Mouse (Mus musculus) adrenal gland, adult 18-20 months (tissue): Measurements from ENCODE around the gene Zic2. TPM values are rescaled to one million over a fixed set of nuclear protein-coding genes. Genes with fewer than 3 reads are reported as not detected.

Experiments used
- DNase-seq, 2 experiments: peaks; one replicate each; pipeline ENCODE4 v3.0.0; 2021 to 2022; ENCODE audit warnings: low spot score in 2 of 2
- total RNA-seq, 2 experiments: library from RNA; stranded (reverse); gene quantifications; 1 replicate in 1 of 2; 2 replicates in 1 of 2; pipeline ENCODE4 v1.2.3; 2021

Gene Zic2
- total RNA-seq, 2 experiments from 2014 or later, result not detected

DNA sequence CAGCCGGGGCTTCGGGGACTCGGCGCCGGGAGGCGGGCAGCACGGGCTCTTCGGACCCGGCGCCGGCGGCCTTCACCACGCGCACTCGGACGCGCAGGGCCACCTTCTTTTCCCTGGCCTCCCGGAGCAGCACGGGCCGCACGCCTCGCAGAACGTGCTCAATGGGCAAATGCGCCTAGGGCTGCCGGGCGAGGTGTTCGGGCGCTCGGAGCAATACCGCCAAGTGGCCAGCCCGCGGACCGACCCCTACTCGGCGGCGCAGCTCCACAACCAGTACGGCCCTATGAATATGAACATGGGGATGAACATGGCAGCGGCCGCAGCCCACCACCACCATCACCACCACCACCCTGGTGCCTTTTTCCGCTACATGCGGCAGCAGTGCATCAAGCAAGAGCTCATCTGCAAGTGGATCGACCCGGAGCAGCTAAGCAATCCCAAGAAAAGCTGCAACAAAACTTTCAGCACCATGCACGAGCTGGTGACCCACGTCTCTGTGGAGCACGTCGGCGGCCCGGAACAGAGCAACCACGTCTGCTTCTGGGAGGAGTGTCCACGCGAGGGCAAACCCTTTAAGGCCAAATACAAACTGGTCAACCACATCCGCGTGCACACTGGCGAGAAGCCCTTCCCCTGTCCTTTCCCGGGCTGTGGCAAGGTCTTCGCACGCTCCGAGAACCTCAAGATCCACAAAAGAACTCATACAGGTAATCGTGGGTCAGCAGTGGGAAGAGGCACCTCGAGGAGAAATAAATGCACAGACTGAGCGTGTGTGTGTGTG, 996 bp downstream of the Zic2 start:
- no peak for DNase-seq

DNA sequence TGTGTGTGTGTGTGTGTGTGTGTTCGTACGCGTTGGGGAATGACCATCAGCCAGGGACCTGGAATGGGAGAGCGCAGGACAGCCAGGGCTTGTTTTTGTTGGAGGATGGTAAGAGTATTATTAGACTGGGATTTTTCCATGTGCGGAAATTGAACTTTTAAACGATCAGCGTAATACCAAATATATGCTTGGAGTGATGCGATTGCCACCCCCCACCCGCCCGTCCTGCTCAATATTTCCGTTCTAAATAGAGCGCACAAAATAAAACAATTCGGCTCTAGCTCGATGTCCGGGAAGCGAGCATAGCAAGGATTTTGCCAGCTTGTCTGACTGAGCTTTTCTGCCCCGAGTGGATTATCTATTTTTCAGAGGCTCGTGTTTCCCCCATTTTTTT, 1.6 kb downstream of the Zic2 start:
- no peak for DNase-seq

DNA sequence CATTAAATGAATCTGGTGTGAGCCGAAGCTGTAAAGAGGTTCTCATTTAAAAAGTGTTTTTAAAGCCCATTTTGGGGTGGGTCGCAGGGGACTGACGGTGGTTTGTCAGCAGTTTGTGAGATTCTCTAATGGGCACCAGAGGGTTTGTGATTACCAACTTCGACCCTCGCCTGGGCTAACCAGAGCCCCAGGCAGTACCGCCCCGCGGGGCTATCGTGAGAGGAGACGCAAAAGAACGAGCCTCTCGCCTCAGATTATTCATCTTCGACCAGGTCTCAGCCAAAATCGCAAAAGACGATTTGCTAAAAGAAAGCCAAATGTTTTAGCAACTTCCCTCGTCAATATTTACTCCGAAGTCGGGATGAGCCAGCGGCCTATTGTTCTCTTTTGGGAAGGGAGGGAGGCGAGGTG, 2.0 kb downstream of the Zic2 start:
- no peak for DNase-seq

DNA sequence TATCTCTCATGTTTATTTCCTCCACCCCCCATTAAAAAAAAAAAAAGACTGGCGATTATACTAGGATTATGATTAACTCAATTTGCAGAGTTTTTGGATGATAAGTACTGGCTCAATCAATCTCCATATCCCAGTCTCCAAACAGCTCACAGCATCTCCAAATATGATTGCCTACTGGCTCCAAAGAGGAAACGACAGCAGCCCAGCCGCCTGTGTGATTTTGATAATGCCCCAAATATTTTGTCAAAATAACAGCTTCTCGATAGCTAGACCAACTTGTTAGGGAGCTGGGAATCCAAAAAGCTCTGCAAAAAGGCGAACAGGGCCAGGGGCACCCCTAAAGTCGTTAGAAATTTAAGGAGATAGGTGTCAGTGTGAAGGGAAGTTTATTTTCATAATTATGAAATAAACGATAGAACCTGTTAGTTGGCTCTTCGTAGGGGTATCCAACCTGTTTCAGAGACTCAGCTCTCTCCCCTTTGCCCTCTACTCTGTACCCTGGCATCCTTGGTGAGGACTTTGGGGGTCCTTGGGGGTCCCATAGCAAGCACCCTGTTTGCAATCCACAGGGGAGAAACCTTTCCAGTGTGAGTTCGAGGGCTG, 2.8 kb downstream of the Zic2 start:
- no peak for DNase-seq

DNA sequence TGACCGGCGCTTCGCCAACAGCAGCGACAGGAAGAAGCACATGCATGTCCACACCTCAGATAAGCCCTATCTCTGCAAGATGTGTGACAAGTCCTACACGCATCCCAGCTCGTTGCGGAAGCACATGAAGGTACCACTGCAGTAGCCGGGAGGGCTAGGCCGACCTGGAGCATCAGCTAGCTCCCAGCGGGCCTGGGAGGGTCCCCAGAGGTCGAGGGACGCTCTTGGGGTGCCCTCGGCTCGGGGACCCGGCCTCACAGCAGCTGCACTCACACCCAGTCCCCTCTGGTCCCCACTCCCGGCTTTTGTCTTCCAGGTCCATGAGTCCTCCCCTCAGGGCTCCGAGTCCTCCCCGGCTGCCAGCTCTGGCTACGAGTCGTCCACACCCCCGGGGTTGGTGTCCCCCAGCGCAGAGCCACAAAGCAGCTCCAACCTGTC, 3.4 kb downstream of the Zic2 start:
- no peak for DNase-seq

DNA sequence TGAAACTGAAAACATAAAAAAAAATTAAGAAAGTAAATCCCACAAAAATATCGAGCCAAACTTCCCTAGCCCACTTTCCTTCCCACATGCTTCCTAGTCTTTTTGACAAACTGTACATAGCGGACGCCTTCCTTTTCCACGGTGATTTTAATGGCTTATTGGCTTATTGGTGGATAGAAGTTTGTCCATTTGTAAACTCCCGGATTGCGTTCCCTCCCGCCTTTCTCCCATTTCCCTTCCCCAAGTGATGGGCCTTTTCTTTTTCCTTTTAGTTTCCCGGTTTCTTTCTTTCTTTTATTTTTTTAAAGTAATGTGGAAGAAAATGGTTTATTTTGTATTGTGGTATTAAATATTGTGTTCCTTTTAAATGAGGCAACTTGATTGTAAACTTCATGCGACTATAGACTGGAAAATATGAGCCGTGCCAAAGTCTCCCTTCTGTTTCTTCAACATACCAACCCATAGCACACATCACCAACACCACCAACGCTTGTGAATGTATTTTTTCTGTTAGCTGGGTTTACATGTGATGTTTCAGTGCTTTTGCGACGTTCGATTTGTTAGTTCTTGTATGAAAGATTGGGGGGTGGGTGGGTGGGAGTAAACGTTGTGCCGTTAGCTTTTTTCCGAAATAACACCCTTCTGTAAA, 4.3 kb downstream of the Zic2 start:
- no peak for DNase-seq

DNA sequence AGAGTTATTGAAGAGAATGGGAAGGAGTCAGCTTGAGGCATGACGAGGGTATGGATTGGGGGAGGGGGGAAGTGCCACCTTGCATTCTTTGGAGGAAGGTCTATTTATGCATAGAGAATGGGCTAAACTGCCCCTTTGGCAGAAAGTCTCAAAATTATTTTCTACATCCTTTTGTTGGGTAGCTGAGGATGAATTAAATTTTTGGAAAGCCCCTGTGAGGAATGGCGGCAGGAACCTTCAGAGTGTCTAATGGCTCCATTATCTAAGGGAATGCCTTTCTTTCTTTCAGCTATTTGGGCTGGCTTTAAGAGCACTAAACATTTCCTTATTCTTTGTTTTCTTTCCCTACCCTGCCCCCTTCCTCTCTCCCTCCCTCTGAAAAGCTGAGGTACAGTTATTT, 5.1 kb downstream of the Zic2 start:
- DNase-seq, result no peak

DNA sequence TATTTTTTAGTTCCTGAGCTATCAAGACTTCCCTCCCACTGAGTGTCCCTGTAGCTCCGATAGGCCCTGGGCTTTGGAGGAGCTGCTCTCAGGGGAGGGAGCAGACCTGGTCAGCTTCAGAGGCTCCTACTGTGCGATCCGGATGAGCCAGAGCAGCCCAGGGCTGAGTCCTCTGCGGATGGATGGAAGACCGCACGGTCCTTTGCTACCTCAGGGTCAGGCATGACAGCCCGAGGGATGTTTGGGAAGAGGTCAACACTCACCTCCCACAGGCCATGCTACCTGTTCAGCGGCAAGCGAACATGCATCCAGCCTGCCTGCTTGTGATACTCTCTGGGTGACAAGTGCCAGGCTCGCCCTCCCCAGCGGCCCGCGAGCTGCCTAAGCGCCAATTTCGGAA, 5.9 kb downstream of the Zic2 start:
- no peak for DNase-seq

DNA sequence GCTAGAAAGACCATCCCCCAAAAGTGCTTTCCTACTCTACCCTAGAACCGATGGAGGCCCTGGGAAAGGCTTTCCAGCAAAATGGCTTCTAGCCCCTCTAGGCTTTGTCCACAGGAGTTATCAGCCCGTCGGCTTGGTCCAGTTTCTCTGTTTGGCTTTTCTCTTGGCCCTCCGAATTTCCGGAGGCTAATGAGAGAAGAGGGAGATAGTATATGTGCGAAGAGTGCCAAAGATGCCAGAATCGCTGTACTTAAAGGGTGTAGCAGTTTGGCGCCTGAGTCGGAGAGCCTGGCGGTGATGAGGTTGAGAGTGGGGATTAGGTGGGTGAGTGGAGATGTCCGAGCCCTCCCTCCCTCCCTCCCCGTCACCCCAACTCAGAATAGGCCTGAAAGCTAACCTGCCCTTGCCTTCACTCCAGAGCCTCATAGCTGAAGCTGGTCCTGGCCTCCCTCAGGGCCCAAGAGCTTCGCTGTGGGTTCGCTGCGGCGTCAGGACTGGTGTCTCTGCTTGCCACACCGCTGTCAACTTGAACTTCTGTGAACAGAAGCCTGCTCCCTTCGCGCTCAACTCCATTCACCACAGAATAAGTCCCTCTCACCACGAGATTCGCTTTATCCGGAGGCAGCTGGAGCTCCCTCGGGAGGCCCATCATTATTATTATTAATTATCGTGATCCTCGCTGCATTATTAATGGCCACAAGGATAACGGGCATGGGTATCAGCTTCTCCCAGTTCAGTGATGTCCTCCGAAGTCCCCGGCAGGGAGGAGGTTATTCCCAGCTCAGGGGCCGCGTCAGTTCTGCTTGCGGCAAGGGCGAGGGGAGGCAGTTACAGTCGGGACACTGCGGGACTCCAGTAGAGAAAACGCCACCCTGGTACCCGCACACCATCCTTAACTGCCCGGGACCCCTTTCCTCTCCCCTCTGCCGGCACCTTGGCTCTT, 7.1 kb downstream of the Zic2 start:
- DNase-seq, result no peak

DNA sequence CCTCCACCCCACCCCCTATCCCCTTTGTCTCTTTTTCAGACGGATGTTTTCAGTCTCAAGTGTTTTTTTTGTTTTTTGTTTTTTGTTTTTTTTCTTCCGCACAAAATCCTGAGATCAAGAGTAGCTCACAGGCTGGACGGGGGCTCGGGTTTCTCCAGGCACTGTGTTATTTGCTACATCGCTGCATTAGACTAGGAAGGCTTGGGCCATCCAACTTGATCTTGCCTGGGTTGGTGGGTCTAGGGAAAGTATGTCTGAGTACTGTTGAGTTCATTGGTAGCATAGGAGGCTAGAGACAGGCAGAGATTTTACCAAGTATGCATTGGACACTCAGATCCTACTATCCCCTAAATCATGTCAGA, 7.8 kb downstream of the Zic2 start:
- no peak for DNase-seq

DNA sequence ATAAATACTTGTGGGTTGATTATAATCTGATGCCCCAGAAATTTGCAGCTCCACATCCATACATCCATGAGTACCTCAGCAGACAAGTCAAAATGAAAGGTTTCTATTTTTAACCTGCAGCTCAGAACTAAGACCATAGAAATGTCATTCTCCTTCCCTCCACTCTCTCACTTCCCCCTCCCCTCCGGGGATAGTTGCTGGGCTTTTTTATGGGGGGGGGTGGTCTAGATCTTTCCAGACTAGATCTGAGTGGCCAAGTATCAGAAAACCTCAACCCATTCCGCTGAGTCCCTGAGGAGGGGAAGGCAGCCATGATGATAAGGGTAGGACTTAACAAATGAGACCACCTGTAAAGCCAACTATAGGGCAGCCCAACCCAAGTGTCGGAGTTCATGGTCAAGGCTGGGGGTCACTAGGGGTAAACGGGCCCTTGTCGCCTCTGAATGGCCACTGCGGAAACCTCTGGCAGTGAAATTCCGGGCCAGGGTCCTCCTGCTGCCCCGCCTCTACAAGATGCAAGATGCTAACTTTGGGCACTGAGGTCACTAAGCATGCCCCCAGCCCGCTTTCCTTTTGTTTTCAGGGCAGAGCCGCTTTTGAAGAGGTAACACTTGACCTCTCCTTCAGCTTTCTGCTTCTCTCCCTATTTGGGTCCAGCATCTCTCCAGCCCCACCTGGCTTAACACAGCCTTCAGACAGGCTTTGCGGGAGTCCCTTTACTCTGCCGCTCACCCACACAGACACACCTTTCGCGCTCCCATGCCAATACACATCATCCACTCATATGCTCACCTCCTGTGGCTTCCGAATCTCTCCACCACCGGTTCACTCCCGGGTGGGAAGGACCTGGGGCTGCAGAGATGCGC, 8.6 kb downstream of the Zic2 start:
- no peak for DNase-seq

DNA sequence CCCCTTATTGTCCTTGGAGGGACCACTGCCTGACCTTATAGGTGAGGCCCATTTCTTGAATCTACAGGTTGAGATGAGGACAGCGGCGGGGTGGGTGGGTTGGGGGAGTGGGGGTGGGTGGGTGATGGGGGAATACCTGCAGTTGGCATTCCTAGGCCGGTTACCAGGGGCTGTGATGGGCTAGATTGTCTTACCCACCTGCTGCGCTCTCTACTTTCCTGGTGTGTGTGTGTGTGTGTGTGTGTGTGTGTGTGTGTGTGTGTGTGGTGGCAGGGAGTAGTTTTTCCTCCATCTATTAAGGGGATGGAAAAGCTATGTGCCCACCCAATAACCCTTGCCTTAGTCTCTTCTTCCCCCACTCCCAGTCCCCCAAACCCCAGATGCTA, 9.2 kb downstream of the Zic2 start:
- no peak for DNase-seq

DNA sequence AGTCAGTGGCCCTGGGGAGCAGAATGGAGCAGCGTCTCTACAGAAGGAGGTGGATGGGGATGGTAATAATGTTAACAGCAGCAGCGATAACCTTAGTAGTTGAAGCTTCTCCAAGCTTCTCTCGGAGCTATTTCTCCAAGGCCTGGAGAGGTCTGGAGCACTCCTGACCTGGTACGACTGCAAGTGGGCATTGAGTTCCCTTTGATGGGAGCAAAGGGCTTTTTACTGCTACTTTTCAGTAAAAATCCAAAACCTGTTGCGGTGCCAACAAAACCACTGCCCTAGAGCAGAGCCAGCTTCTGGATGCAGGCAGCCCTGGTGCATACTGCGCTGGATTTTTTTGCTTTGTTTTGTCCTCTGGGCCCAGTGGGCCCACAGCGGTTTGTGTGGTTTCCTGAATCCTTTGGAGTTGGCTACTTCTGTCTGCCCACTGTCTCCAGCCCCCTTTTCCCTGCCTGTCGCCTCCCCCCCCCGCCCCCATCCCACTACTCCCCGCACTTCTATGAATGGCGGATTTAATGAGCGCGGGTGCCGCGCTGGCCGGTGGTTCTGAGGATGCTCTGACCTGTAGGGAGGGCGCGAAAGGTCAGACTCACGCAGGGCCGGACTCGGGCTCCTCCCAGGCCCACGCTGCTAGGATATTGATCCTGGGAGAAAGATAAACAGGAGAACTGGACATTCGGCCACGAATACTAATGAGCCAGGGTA, 9.8 kb downstream of the Zic2 start:
- DNase-seq, result no peak

DNA sequence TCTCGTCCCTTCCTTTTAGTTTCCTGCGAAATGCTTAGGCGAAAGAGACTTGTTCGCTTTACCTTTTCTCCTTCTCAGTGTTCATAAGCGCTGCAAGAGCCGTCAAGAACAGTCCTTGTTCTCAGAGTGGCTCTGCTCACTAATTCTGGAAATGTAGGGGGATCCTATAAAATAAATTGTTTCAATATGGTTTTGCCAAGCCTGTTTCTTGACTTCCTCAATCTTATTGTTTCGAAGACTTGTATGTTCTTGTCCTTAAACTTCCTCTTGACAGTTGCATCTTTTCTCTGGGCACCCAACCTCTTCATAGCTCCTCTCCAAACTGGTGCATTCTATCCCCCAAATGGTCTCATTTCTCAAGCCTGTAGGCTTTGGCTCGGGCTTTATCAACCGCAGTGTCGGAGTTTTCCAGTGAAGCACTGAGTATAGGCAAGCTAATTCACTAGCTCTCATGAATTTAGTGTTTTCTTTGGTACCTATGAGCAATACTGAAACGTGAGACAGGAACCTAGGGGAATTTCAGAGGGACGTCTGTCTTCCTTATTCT, 10.5 kb downstream of the Zic2 start:
- no peak for DNase-seq

DNA sequence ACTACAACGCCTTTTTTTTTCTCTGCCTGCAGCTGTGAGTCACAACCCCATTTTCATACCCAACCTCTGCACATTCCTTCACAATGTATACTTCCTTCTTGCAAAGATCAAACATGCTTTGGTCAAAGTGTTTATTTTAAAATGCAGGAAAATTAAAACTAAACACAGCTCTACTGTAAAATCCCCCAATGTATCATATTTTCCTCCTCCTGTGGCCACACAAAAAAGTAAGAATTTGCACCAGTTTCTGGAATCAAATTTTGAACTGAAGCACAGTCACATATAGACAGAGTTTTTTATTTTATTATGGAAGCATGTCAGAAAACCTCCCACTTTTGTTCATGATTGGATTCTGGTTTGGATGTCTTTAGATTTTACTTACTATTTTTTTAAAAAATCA, 11.4 kb downstream of the Zic2 start:
- no peak for DNase-seq

DNA sequence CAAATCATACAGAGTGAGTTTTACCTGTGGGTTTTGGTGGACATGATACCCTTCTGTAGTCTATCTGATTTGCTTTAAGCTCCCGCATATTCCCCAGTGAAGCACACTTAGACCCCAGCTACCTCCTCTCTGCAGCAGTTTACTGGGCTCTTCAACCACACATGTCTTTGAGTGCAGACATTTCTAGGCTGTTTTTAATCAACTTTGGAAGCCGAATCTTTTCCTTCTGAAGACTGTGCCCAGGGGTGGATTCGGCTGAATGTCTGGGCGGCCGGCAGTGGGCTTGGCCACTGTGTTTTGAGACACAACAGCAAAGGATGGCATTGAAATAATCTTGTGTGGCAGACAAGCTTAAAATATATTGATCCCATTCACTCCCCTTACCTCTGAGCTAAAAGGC, 12.1 kb downstream of the Zic2 start:
- no peak for DNase-seq

DNA sequence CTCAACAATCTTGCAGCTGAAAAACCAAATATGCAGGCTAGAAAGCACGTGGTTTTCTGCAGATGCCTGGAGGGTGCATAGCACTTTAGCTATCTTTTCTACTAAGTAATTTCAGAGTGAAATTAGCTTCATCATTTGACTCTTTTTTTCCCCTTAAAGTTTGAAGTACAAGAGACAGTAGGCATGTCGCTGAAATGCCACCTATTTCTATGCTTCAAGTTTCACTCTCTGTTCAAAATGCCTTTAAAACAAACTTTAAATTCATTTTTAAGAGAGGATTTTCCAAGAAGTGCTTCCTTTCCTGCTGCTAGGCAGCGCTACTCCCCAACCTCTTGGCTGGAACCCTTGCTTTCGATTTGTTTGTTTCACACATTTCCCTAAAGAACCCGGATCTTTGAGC, 13.8 kb downstream of the Zic2 start:
- DNase-seq, result no peak

DNA sequence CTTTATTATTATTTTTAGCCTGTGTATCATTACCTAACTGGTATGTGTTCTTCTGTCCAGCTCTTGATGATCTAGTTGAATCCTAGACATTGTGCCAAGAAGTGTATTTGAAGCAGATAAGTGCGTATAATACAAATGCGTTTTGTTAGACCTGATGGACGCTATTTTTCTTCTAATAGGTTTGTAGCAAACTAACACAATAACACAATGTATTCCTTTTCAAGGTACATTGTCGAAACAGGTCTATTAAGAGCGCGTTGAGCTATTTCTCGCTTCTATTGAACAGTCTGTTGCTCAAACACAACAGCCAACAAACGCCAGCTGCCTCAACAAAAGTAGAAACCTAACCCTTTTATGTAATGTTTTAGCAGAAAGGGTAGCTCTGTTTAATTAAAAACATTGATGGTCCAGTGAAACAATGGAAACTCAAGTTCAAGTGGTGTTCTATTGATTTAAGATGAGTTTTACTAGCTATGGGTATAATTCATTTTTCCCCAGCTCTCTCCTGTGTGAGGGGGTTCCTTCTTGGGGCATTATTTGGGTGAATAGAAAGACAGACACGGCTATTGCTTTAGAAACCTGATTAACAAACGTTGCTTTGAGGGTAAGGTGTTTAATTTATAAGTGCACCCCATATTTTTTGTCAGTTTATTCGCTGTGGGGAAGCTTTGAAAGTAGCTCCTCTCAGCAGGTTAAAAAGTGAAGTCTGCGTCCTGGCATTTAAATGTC, 14.6 kb downstream of the Zic2 start:
- DNase-seq, result no peak
